Mouse (Mus musculus): ENCODE measurements around the gene Ccdc34.

Gene Ccdc34

GRCm38 (mm10) chr2:110214278-110214677, 196.7 kb downstream of the Ccdc34 start:
- CTCF ChIA-PET = no interaction called here

DNA sequence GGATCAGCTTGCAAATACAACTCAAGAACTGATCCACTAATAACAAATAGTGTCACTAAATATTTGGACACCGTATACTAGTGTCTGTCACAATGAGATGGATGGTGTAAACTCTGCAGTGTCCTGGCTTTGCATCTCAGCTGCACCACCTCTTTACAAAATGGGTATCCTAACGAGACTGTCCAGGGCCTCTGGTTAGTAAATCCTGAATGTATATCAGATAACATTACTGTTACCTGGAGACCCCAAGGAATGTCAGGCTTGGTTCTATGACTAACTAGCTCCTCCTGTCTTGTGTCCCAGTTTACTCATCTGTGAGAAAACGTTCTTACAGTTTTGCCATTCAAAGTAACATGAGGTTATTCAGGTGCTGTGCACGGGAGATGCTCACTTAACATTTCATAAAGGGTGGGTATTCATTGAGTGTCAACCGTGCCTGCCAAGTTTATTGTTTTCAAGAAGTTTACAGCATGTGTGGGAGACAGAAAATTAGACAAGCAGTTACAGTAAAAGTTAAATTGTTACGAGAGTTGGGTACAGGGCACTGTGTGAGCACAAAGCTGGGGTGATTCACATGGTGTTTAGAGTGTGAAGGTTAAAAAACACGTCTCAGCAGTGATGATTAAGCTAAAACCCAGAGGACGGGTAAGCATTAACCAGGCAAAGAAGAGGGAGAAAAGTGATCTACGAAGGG, 197.5 kb downstream of the Ccdc34 start:
- CTCF ChIA-PET = no interaction called here

DNA sequence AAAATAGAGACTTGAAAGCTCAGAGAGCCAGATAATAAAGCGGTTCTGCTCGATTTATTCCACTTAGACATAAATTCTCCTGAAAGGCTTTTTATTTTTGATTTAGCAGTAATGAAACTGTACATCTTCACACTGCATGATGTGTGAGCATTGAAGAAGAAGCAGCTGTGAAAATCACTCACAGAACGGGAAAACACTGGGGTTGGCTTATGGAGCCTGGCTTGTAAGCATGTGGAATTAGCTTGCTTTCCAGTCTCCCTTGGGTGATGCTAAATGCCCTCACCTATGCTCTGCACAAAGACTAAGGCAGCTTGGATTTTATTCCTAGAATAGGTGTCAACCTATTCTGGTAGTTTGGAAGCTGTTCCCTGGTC, 198.1 kb downstream of the Ccdc34 start:
- CTCF ChIA-PET = no interaction called here

GRCm38 (mm10) chr2:110220492-110220891, 202.9 kb downstream of the Ccdc34 start:
- CTCF ChIA-PET = no interaction called here

GRCm38 (mm10) chr2:110222793-110223192, 205.2 kb downstream of the Ccdc34 start:
- CTCF ChIA-PET = no interaction called here

Data from spleen, embryonic (tissue).